Mouse (Mus musculus) adipocyte (in vitro differentiated cells): ENCODE measurements at regions not wholly inside any gene's neighbourhood (a gene's known extent, or its start where the extent isn't known, plus 50 kb on each side); places are given as distances from the start of the nearest gene placed in this dataset.

ENCODE experiments used
- DNase-seq: peaks from one replicate; pipeline ENCODE4 v3.0.0-alpha.2; 2016; ENCODE audit warnings: low spot score

DNA sequence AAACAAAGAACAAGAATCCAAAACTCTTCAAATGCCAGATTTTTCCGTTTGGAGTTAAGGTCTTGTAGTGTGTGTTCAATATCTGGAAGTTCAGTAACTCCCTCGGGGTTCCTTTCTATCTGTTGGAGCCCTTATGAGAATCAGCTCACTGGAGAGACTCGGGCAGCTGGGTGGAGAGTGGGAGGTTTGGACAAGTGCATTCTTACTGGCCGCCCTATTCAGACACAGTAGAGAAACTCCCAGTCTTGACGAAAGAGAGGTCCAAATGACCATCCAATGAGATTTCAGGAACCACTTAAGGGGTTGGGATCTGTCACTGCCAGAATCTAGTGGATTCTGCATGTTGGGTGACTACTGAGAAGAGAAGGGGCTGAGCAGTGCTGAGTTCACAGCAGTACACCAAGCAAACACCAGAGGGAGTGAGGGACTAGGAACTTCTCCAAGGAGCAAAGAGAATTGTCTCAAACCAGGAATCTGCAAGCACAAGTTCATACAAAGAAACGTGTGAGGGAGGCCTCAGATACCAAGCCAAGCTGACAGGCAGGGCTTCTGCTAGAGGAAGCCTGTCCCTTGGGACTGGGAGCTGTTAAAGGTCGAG, 310.0 kb upstream of the Magi2 start:
- peak; percentile 34 for DNase-seq

- DNase-seq, result no peak
Observed at GRCm38 (mm10) chr5:18953875-18954474, 272.9 kb upstream of the Magi2 start.
